Mouse (Mus musculus) brain, embryonic 14.5 days (tissue): ENCODE measurements around the gene Tgfb3.

ENCODE experiments used
- CTCF ChIP-seq: fragments of 200-500 bp; IDR thresholded peaks from 2 replicates; pipeline ENCODE4 v1.5.1; 2012; ENCODE audit warnings: inconsistent platforms, mild to moderate bottlenecking, moderate library complexity, borderline replicate concordance; ENCODE audit not compliant: insufficient read depth, insufficient read length; ENCODE audit errors: extremely low read depth
- POLR2A ChIP-seq: fragments of 200-500 bp; IDR thresholded peaks from 2 replicates; pipeline ENCODE4 v1.6.1; 2012; ENCODE audit warnings: mild to moderate bottlenecking, inconsistent platforms, borderline replicate concordance; ENCODE audit not compliant: poor library complexity, insufficient read depth, insufficient read length, severe bottlenecking; ENCODE audit errors: extremely low read depth

DNA sequence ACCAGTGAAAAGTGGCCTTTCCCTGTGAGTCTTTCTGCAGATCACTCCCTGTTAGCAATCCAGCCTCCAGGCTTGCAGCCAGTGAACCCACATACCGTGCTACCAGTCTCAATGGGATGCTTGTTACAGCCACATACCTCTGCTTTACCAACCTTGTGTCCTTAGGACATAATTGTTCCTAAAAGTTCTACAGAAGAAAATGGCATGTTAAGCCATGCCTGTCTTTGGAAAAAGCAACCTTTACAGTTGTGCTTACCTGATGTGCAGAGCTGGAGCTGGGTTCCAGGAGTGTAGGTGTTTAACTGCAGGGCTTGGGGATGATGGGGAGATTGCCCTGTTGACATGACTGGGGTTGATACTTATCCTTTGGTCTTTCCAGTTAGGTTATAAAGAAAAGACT is 51.1 kb downstream of the Tgfb3 start:
- TF ChIP-seq CTCF (no peak), POLR2A (no peak)
